12 mouse cellular contexts compared by ENCODE assay signal in genomic region chr14:21439785-21440184, GRCm38 (mm10). TPM values are rescaled to one million over a fixed set of nuclear protein-coding genes. Genes with fewer than 3 reads are reported as not detected.
DNase-seq lines count a peak whose midpoint lies in the region; ATAC-seq and TF ChIP-seq lines count a peak whose summit lies in the region.
"Had no signal": no experiment of that assay in that cellular context is flagged by ENCODE, and none has a peak within 500 bp of the region (broad histone marks: within the 10 kb centered on the region; RNA-seq: fewer than 3 reads in every experiment).

No protein-coding gene starts in this region.

- H3K4me3 ChIP-seq in kidney, postnatal 0 days (replicated peaks; ENCODE audit: low read depth, low read length), result no peak overlapping the region
- no peak overlapping the region for H3K4me3 ChIP-seq in embryonic facial prominence, embryonic 15.5 days (replicated peaks)
- no peak overlapping the region for H3K4me3 ChIP-seq in olfactory bulb, adult 2 months (ENCODE audit: insufficient read depth, low read depth, low read length)
- H3K4me3 ChIP-seq: megakaryocyte, embryonic 14.5 days had no signal

- H3K36me3 ChIP-seq in kidney, postnatal 0 days (ENCODE audit: insufficient read depth, low read length), result no peaks in the 10 kb centered on the region
- H3K36me3 ChIP-seq in embryonic facial prominence, embryonic 15.5 days, result no peaks in the 10 kb centered on the region

- no peak for TF ChIP-seq POLR2A in olfactory bulb, adult 2 months (IDR thresholded peaks at IDR 0.05; ENCODE audit: insufficient read depth, low read depth, low read length)

- H3K9me3 ChIP-seq in kidney, postnatal 0 days (replicated peaks; ENCODE audit: low read length), result no peaks in the 10 kb centered on the region
- H3K9me3 ChIP-seq in embryonic facial prominence, embryonic 15.5 days (replicated peaks), result no peaks in the 10 kb centered on the region

- WGBS in kidney, postnatal 0 days, result 12% methylated on average over 4 of the region's 4 CpGs
- 18% methylated on average over 4 of the region's 4 CpGs for WGBS in embryonic facial prominence, embryonic 15.5 days
- WGBS in olfactory bulb, adult 2 months, result 10% methylated on average over 4 of the region's 4 CpGs

- DNase-seq in kidney, postnatal 0 days (ENCODE audit: low spot score), result peak; percentile 80
- no peak for DNase-seq in kidney, adult 9 months
- DNase-seq in adrenal gland, postnatal 10 days, result peak; percentile 53
- DNase-seq in heart, postnatal 4 days, result no peak
- DNase-seq in layer of hippocampus, adult 8-10 months (ENCODE audit: low spot score in 2 of 2), result no peak
- DNase-seq in heart, postnatal 36 days, result no peak
- DNase-seq: cerebellum, adult 9-11 months; kidney, adult 11 months; left cerebral cortex, postnatal 4 days had no signal

- H3K27me3 ChIP-seq in kidney, postnatal 0 days (ENCODE audit: insufficient read depth, low read length), result no peaks in the 10 kb centered on the region
- no peaks in the 10 kb centered on the region for H3K27me3 ChIP-seq in embryonic facial prominence, embryonic 15.5 days
- H3K27me3 ChIP-seq: megakaryocyte, embryonic 14.5 days had no signal

- TF ChIP-seq CTCF in kidney, postnatal 0 days (IDR thresholded peaks at IDR 0.05; ENCODE audit: low read depth), result no peak
- no peak for TF ChIP-seq CTCF in olfactory bulb, adult 2 months (IDR thresholded peaks at IDR 0.05; ENCODE audit: insufficient read depth, low read depth, low read length)

- no peak overlapping the region for H3K4me2 ChIP-seq in kidney, postnatal 0 days (ENCODE audit: low read length)
- H3K4me2 ChIP-seq in embryonic facial prominence, embryonic 15.5 days (replicated peaks), result no peak overlapping the region

- no peak overlapping the region for H3K27ac ChIP-seq in kidney, postnatal 0 days
- peak overlapping the region; percentile 65 for H3K27ac ChIP-seq in embryonic facial prominence, embryonic 15.5 days (replicated peaks)
- H3K27ac ChIP-seq in olfactory bulb, adult 2 months (ENCODE audit: insufficient read depth, low read depth, low read length), result peak overlapping the region; percentile 80

- no peak overlapping the region for H3K9ac ChIP-seq in kidney, postnatal 0 days (ENCODE audit: low read depth, low read length)
- H3K9ac ChIP-seq in embryonic facial prominence, embryonic 15.5 days, result no peak overlapping the region

- intact Hi-C loops in heart, postnatal 36 days (cut with DNase I), result no loop called here

- peak; percentile 63; the same call in 1 of the 2 replicates for ATAC-seq in kidney, postnatal 0 days (replicated peaks; ENCODE audit: low FRiP score, low read depth)
- ATAC-seq in embryonic facial prominence, embryonic 15.5 days (ENCODE audit: insufficient number of reproducible peaks, low FRiP score, low TSS enrichment, low read depth), result peak; percentile 71

- no peaks in the 10 kb centered on the region for H3K4me1 ChIP-seq in kidney, postnatal 0 days (replicated peaks; ENCODE audit: insufficient read depth, low read length)
- peaks cover 49% of the 10 kb centered on the region for H3K4me1 ChIP-seq in embryonic facial prominence, embryonic 15.5 days
- H3K4me1 ChIP-seq in olfactory bulb, adult 2 months (ENCODE audit: control insufficient read depth, insufficient read depth, low read length), result peaks cover 6% of the 10 kb centered on the region
- H3K4me1 ChIP-seq: megakaryocyte, embryonic 14.5 days had no signal

RNA-seq across cellular contexts. Expression of gene Kat6b, which starts 41.4 kb away (rescaled TPM):
- 7.2 and 7.8 TPM in 2 replicates for polyA plus RNA-seq in kidney, postnatal 0 days (2015; fragmentation: Nextera tagmentation; extraction: Ambion mirVana)
- total RNA-seq in adrenal gland, postnatal 10 days (2021), result 10 to 100 TPM; 31.7 to 51.3 TPM
- polyA plus RNA-seq in embryonic facial prominence, embryonic 15.5 days (2015; fragmentation: Nextera tagmentation; extraction: Ambion mirVana), result 22.9 and 23.2 TPM in 2 replicates
- polyA plus RNA-seq in olfactory bulb, adult 2 months (2012; ENCODE audit: insufficient read depth, insufficient read length, low replicate concordance, missing spikeins), result 124 and 135 TPM in 2 replicates
- 10 to 100 TPM; 38.7 to 39.5 TPM for total RNA-seq in heart, postnatal 4 days (2021)
- 100 to 1,000 TPM; 102 to 111 (median 107) TPM for total RNA-seq in layer of hippocampus, adult 8-10 months (2022)
- total RNA-seq in heart, postnatal 36 days (2021), result 10 to 100 TPM; 29.9 to 31.7 TPM

Comparison
In these comparisons a context has a peak if more than half of its experiments do, and no peak if none do; other contexts are left out.
1. DNase-seq: peak in kidney, postnatal 0 days (single experiment) and adrenal gland, postnatal 10 days (single experiment); none in kidney, adult 9 months (single experiment), heart, postnatal 4 days (single experiment), layer of hippocampus, adult 8-10 months (0 of 2) and heart, postnatal 36 days (0 of 2).